Mouse (Mus musculus) cerebral cortex, adult 2 months (tissue): ENCODE data around the gene Ehhadh.

Experiments
- WGBS: fragments of 180-500 bp; shearing (Covaris S2); methylation state at CpG from one replicate; pipeline ENCODE4 v1.1.7; 2018; 5-methylcytosine and 5-hydroxymethylcytosine counted together

Ehhadh gene

DNA sequence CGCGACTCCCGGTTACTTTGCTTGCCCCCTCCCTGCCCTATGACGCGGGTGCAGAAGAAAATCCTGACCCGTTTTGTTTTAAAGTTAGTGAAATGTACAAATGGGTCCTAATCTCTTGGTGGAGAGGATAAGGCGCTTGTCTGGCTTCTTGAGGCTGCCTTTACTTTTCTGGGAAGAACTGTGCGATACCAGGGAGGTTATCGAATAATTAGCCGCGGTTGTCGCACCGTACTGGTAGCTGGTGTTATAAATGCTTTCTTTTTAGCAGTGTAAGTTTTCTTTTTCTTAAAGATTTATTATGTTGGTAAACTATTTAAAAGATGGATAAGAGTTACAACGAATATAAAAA is 7.1 kb upstream of the Ehhadh start:
- under 1% methylated on average over 14 of the region's 14 CpGs for WGBS

DNA sequence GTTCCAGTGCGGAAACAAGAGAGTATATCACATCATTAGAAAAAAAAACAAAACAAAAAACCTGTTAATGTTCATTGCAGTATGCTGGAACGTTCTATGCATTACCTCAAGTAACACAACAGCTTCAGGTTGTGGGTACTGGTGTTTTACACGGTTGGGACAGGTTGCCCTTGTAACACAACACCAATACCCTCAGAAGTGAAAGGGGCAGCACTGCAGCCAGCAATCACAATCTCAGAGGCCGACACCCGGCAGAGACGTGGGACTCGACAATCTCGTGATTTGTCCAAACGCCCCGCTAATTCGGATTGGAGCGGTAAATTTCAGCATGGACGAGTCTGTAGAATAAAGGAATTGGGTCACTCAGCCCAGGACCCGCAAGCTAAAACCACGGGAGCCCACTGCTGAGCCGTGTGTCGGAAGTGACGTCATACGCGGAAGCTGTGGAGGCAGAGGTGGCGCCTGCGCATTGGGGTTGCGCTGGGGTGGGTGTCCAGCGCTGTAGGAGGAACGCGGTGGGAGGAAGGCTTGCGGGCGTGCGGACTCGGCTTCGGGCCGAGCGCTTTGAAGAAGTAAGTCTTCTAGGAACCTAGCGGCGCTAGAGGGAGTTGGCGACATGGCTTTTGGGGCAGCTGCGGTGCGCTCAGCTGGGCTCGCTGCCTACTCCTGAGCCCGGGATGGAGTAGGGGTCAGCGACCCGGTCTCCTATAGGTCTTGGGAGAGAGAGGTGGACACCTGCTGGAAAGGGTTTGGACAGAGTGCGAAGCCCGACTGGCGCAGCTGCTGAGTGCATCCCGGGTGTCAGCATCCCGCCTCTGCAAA is 6.5 kb upstream of the Ehhadh start, which contains the start of gene Map3k13:
TSS of gene Map3k13 (plus strand) at position 472 of the 822 bp plus-strand sequence.
- WGBS: 1% methylated on average over 47 of the region's 47 CpGs

DNA sequence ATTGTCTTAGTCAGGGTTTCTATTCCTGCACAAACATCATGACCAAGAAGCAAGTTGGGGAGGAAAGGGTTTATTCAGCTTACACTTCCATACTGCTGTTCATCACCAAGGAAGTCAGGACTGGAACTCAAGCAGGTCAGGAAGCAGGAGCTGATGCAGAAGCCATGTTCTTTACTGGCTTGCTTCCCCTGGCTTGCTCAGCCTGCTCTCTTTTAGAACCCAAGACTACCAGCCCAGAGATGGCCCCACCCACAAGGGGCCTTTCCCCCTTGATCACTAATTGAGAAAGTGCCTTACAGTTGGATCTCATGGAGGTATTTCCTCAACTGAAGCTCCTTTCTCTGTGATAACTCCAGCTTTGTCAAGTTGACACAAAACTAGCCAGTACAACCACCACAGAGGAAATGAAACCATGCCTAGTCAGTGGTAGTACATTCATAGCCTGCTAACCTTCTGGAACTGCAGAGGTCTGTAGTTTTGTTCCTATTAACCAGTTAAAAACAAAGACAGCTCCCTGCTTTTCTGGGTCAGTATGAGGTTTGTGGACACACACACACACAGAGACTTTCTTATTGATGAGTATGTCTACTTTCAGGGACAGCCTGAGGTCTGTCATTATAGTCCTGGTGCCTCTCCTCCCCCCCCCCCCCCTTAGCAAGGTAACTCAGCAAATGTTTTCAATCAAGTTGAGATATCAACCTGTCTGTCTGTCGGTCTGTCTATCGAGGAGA is 5.6 kb upstream of the Ehhadh start:
- 36% methylated on average over 2 of the region's 2 CpGs for WGBS

- WGBS: 69% methylated on average over 3 of the region's 3 CpGs
These were observed 4.2 kb upstream of the Ehhadh start for GRCm38 (mm10) chr16:21791779-21792178.

DNA sequence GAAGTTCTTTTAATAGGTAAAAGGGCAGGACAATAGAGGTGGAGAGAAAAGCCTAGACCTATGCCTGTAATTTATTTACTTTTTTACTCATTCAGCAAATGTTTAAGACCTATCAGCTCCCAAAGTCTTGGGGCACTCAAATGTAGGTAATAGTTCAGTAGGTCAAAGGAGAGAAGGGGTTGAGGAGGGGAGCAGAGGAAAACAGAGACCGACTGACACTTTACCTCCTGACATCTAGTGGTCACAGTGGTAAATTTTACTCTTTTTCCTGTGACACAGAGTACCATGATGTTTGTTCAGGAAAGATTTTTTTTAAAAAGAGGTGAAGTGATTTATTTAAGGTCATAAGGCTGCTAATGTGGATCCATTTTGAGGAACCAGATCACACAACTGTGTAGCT is 2.9 kb upstream of the Ehhadh start:
- 30% methylated on average over 1 of the region's 1 CpGs for WGBS

DNA sequence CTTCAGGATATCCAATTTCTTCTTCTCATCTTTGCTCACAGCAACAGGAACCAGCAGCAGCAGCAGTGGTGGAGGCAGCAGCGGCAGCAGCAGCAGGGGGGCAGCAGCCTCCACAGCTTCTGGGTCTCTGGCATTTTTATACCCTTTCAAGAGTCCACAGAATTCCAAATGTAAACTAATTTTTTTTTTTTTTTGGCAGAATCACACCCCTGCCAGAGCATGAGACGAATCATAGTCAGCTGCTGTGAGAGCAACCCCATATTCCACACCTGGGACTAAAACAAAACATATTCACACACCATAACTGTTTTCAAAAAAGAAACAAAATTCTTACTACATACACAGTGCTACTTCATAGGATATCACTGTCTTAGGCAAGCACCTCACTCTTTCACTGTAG is 1.6 kb upstream of the Ehhadh start:
- WGBS: 76% methylated on average over 2 of the region's 2 CpGs

DNA sequence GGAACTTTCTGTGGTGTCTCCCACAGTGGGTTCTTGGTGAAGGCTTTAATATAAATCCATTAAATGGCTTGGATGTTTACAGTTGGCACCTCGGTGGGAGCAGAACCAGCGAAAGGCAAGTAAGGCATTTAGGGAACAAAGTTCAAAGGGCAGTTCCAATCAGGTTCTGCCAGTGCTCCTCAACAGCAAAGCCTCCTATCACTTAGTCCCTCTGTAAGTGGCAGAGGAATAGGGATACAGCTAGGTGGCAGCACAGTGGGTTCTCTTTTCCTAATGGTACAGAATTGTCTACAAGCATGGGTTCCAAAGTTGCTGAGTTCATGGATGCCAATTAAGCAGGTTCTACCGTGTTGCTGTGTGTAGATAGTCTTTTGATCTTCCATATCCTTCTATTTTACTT is 974 bp upstream of the Ehhadh start:
- 67% methylated on average over 3 of the region's 3 CpGs for WGBS

GRCm38 (mm10) chr16:21786317-21786716 is 1.3 kb downstream of the Ehhadh start:
- WGBS: 81% methylated on average over 8 of the region's 8 CpGs

- WGBS: 76% methylated on average over 4 of the region's 4 CpGs
These were observed 2.6 kb downstream of the Ehhadh start for GRCm38 (mm10) chr16:21785000-21785399.

- WGBS: 92% methylated on average over 2 of the region's 2 CpGs
These were observed 4.8 kb downstream of the Ehhadh start for GRCm38 (mm10) chr16:21782807-21783206.

DNA sequence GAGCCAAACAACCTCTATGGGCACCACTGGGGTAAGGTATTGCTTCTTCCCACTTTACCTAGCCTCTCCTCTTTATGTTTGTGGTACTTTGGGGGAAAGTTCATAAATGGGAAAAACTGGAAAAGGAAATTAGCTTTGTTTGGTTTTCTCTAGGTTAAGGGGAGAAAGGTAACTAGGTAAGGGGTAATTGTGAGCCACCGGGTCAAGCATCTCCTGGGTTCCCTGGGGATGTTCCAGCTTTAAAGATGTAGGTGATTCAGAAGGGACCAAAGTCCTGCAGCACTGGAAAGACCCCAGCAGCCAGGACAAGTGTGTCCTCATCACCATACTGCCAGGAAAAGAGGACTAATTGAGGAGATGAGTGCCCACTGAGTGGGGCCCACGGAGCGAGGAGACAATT is 5.7 kb downstream of the Ehhadh start:
- WGBS: 89% methylated on average over 3 of the region's 3 CpGs

DNA sequence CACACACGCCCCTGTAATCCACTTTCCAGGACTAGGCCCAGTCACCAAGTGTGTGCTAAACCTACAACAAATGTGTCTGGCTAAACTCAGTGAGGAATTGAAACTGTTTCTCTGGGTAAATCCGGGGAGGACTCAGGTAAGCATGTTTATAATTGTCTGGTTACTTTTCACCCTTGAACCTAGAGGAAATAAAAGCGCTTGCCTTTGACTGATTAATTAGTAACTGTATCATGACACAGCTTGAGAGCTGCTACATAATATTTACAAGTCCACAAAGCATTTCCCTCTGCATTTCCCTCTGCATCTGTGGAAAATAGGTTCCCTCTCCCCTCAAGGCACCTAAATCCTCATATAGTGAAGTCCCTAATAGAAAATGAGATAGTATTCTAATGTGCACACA is 6.3 kb downstream of the Ehhadh start:
- WGBS: 84% methylated on average over 3 of the region's 3 CpGs

DNA sequence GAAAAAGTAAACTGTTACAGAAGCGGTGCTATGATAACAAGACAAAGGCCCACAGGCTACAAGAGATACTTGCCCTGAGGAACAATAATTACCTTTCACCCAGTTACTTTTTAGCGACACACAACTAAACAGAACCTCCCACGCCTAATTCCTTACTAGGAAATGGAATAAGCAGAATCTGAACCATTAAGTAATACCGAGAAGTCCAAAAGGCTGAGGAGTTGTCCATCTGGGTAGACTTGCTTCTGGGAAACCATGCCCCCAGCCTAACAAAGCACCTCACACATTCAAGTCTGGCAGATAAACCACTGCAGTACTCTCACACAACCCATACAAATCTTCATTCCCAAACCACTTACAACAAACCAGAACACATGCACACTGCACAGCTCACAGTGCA is 8.5 kb downstream of the Ehhadh start:
- 83% methylated on average over 4 of the region's 4 CpGs for WGBS

DNA sequence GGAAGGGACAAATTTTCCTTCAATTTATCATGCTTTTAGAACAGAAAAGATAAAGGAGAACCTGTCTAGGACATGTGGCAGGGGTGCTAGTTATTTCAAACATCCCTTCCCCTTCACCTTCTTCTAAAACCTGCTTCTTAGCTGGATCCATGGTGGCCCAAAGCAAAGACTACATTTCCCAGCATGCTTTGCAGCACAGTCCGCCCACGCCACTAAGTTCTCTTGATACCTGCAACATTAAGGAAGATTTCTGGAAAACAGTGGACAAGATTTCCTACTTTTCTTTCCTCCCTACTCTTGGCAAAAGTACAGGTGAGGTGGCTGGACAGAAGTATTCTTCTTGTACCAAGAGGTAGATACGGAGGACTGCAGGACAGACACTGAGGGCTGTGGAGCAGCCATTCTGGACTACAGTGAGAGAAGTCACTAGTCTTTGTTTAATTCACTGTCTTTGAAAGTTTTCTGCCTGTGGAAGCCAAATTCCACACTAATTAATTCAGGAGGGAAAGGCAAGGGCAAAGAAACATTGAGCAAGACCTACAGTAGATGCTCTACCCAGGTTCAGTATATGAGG is 9.2 kb downstream of the Ehhadh start:
- 55% methylated on average over 3 of the region's 3 CpGs for WGBS

- WGBS: 77% methylated on average over 4 of the region's 4 CpGs
These were observed 12.9 kb downstream of the Ehhadh start for GRCm38 (mm10) chr16:21774725-21775124.

GRCm38 (mm10) chr16:21769667-21770066 is 17.9 kb downstream of the Ehhadh start:
- WGBS: 83% methylated on average over 5 of the region's 5 CpGs

DNA sequence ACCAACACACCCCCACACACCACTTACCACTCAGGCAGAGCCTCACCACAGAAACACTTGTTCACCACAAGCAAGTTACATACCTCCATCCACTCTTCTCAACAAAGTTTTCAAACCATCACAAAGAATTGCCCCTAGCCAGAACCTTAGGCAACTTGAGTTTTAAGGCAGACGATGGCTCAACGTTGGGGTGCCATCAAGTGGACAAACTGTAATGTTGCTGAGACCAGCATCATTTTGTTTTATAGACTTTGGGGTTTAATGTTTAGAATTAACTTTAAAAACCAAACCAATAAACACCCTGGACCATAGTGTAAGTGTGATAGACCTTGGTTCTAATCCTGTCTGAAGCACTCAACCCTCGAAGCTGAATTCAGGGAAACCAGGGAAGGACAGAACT is 19.4 kb downstream of the Ehhadh start:
- WGBS: 77% methylated on average over 3 of the region's 3 CpGs

- 64% methylated on average over 1 of the region's 1 CpGs for WGBS
These were observed 29.2 kb downstream of the Ehhadh start for GRCm38 (mm10) chr16:21758447-21758846.

DNA sequence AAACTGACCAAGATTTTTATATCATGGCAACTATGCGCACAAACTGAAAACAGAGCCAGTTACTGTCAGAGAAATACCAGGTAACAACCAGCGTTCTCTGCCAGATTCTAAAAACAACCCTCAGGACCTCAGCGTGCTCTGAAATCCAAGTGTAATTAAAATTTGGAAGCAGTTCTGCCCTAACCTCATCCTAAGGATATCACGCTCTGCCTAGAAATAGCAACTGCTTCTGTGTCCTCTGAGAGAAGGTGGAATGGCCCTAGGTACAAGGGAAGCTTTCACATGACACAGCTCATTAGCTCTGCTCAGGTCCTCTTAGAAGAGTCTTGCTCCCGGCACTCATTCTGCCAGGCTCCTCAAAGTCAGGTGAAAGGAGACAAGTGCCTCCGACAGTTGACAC is 44.2 kb downstream of the Ehhadh start:
- 94% methylated on average over 6 of the region's 6 CpGs for WGBS

- 98% methylated on average over 5 of the region's 5 CpGs for whole genome bisulfite sequencing
These were observed 44.7 kb downstream of the Ehhadh start for GRCm38 (mm10) chr16:21742898-21743297.

DNA sequence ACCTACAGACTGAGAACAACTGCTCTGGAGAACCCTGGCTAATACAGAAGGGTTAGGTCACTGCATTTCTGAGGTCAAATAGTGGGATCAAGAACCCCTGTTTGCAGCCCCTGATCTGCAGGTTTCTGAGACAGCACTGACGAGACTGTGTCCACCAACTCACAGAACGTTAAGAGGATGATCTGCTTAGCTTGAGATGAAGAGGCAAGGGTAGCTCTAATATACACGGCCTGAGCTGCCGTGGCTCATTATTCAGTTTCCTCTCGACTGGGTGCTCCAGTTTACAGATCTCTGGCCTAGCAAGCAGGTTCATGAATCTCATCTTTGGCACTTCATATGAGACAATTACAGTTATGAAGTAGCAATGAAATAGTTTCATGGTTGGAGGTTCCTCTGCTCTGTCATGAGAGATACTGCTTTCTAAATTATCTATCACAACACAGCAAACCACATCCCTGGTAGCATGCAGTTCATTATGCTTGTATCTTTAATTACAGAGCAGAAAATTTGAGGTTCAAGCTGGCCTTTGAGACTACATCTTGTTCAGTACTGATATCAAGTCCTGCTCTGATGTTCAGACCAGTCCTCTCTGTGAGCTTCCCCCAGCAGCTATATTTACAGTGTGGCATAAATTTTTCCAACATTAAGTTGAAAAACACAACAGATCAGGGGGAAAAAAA is 45.3 kb downstream of the Ehhadh start:
- 95% methylated on average over 5 of the region's 5 CpGs for WGBS

DNA sequence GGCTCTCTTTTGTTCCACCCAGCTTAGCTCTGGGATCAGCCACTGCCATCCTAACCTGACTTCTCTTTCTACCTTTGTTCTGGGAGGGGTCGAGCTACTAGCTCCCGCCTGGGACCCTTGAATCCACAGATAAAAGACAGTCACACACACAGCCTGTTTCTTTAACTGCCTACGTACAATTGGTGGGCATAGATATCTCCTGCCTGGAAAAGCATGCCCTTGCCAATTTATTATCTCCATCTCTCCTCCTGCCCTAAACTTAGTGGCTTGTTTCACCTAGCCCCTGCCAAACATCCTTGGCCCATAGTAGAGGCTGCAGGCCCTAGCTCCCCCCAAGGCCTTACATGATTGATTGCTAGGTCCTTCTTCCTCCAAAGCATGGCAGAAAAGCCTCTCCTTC is 46.1 kb downstream of the Ehhadh start:
- WGBS: 83% methylated on average over 3 of the region's 3 CpGs
